Mouse (Mus musculus): Measurements from ENCODE around the gene Slc35b2. TPM values are rescaled to one million over a fixed set of nuclear protein-coding genes. Genes with fewer than 3 reads are reported as not detected.

Slc35b2 gene
- polyA plus RNA-seq, 1 experiment from 2014 or later, result 52.1 TPM

- Histone ChIP-seq H3K27me3 (peaks cover 73% of the 10 kb centered on the region), H3K27ac (replicated peaks) (no peak within 1 kb of the TSS)
- WGBS (ENCODE audit: insufficient replicate concordance), result under 1% methylated on average over 45 of the region's 45 CpGs
These were observed 8.1 kb upstream of the Slc35b2 start, which contains the start of gene Nfkbie for GRCm38 (mm10) chr17:45555452-45556106. Nfkbie (plus strand) TSS chr17:45555703.

GRCm38 (mm10) chr17:45556107-45556489 lies 7.6 kb upstream of the Slc35b2 start:
- peak overlapping the region; percentile 47 for H3K9ac ChIP-seq
- H3K4me2 ChIP-seq, result peak overlapping the region; percentile 91
- peaks cover 68% of the 10 kb centered on the region for H3K27me3 ChIP-seq
- H3K36me3 ChIP-seq (replicated peaks), result no peaks in the 10 kb centered on the region
- H3K4me3 ChIP-seq (replicated peaks), result peak overlapping the region; percentile 62
- no peak overlapping the region for H3K27ac ChIP-seq (replicated peaks)
- H3K9me3 ChIP-seq (replicated peaks), result no peaks in the 10 kb centered on the region
- H3K4me1 ChIP-seq (replicated peaks), result peaks cover 37% of the 10 kb centered on the region
- WGBS (ENCODE audit: insufficient replicate concordance), result 2% methylated on average over 14 of the region's 14 CpGs
- ATAC-seq (ENCODE audit: insufficient read depth), result no peak

More at GRCm38 (mm10) chr17:45555452-45556106, 8.1 kb upstream of the Slc35b2 start, which contains the start of gene Nfkbie:
- peak within 1 kb of the TSS; percentile 91 for H3K4me2 ChIP-seq
- H3K9me3 ChIP-seq (replicated peaks), result no peaks in the 10 kb centered on the region
- H3K9ac ChIP-seq, result peak within 1 kb of the TSS; percentile 47
- no peaks in the 10 kb centered on the region for H3K36me3 ChIP-seq (replicated peaks)
- H3K4me1 ChIP-seq (replicated peaks), result peaks cover 37% of the 10 kb centered on the region
- peak; percentile 64 for ATAC-seq (ENCODE audit: insufficient read depth)
- H3K4me3 ChIP-seq (replicated peaks), result peak within 1 kb of the TSS; percentile 62

DNA sequence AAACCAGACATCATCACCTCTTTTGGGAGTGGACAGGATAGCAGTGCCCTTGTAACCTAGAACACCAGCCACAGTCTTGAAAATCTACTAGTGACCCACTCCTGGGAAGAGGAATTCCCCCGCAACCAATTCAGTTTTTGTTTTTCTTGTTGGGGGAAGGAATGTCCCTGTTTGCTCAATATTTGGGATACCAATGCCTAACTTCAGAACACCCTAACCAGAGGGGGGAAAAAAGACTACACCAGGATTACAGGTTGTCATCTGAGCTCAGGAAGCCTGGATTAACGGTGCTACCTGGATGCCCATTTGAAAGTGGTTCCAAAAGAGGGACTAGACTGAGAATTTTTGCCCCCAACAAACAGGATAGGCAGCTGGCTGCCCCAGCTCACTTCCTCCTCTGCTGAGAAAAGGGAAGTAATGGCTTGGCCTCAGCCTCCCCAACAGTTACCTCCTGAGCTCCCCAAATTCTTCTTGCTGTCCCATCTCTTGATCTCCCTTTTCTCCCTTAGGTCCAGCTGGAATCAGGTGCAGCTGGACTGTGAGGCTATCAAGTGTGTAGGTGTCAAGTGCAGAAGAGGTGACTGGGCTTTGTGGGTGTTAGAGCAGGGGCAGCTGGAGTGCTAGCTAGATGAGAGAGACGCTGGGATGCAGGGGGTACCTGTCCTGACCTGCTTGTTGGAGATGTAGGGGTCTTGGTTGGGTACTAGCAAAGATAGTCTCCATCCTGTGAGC lies 7.0 kb upstream of the Slc35b2 start:
- no peak overlapping the region for H3K9ac ChIP-seq
- no peaks in the 10 kb centered on the region for H3K9me3 ChIP-seq (replicated peaks)
- H3K27me3 ChIP-seq, result peaks cover 62% of the 10 kb centered on the region
- peaks cover 37% of the 10 kb centered on the region for H3K4me1 ChIP-seq (replicated peaks)
- WGBS (ENCODE audit: insufficient replicate concordance), result 28% methylated on average over 3 of the region's 3 CpGs
- peak overlapping the region; percentile 91 for H3K4me2 ChIP-seq
- ATAC-seq (ENCODE audit: insufficient read depth), result no peak
- H3K36me3 ChIP-seq (replicated peaks), result no peaks in the 10 kb centered on the region
- 0 out of 2 replicates have a peak overlapping the region, but pooled peaks have one; percentile 9 for H3K27ac ChIP-seq (replicated peaks)
- H3K4me3 ChIP-seq (replicated peaks), result peak overlapping the region; percentile 62

GRCm38 (mm10) chr17:45557246-45557824 lies 6.3 kb upstream of the Slc35b2 start:
- H3K9ac ChIP-seq, result no peak overlapping the region
- peaks cover 56% of the 10 kb centered on the region for H3K27me3 ChIP-seq
- ATAC-seq (ENCODE audit: insufficient read depth), result no peak
- H3K4me1 ChIP-seq (replicated peaks), result peaks cover 34% of the 10 kb centered on the region
- H3K36me3 ChIP-seq (replicated peaks), result no peaks in the 10 kb centered on the region
- H3K27ac ChIP-seq (replicated peaks), result 0 out of 2 replicates have a peak overlapping the region, but pooled peaks have one; percentile 9
- H3K4me3 ChIP-seq (replicated peaks), result peak overlapping the region; percentile 62
- H3K9me3 ChIP-seq (replicated peaks), result no peaks in the 10 kb centered on the region
- 43% methylated on average over 7 of the region's 7 CpGs for WGBS (ENCODE audit: insufficient replicate concordance)
- peak overlapping the region; percentile 91 for H3K4me2 ChIP-seq

GRCm38 (mm10) chr17:45557998-45558862 lies 5.4 kb upstream of the Slc35b2 start:
- ATAC-seq (ENCODE audit: insufficient read depth), result no peak
- H3K9ac ChIP-seq, result no peak overlapping the region
- H3K27ac ChIP-seq (replicated peaks), result no peak overlapping the region
- H3K9me3 ChIP-seq (replicated peaks), result no peaks in the 10 kb centered on the region
- peak overlapping the region; percentile 91; the same call in 1 of the 2 replicates for H3K4me2 ChIP-seq
- H3K27me3 ChIP-seq, result peaks cover 49% of the 10 kb centered on the region
- H3K36me3 ChIP-seq (replicated peaks), result no peaks in the 10 kb centered on the region
- peaks cover 34% of the 10 kb centered on the region for H3K4me1 ChIP-seq (replicated peaks)
- WGBS (ENCODE audit: insufficient replicate concordance), result 49% methylated on average over 16 of the region's 16 CpGs
- no peak overlapping the region for H3K4me3 ChIP-seq (replicated peaks)

DNA sequence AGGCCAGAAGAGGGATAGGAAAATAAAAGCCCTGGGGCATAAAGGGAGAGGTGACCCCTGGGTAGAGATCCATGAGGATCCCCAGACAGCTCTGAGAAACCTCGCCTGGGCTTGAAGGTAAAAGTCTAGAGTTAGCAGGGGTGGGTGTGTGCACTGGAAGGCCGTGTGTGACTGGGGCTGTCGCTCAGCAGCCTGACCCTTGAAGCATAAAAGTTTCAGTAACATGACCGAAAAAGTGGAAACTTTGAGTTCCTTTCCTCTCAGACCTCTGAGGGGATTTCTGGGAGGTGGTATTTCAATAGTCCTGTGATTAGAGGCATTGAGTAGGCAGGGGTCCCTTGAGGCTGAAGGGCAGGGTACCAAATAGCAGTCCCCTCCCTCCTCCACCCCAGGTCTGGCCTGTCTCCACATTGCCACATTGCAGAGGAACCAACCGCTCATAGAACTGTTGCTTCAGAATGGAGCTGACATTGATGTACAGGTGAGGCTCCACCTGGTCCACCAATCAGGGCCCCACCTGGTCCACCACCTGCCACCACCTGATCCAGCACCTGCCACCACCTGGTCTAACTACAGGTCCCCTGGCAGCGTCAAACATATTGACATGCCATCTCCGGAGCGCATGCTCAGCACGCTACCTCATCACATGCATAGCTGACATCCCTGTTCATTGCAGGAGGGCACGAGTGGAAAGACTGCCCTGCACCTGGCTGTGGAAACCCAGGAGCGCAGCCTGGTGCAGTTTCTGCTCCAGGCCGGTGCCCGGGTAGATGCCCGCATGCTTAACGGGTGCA lies 3.7 kb upstream of the Slc35b2 start:
- peaks cover 47% of the 10 kb centered on the region for H3K4me1 ChIP-seq (replicated peaks)
- 77% methylated on average over 15 of the region's 15 CpGs for whole genome bisulfite sequencing (ENCODE audit: insufficient replicate concordance)

GRCm38 (mm10) chr17:45563216-45563615 lies 458 bp upstream of the Slc35b2 start:
- H3K4me2 ChIP-seq, result peak overlapping the region; percentile 98
- H3K9ac ChIP-seq, result no peak overlapping the region
- H3K36me3 ChIP-seq (replicated peaks), result peaks cover 23% of the 10 kb centered on the region
- peaks cover 48% of the 10 kb centered on the region for H3K4me1 ChIP-seq (replicated peaks)
- no peaks in the 10 kb centered on the region for H3K9me3 ChIP-seq (replicated peaks)
- ATAC-seq (ENCODE audit: insufficient read depth), result no peak
- H3K27me3 ChIP-seq, result peaks cover 6% of the 10 kb centered on the region
- no peak overlapping the region for H3K27ac ChIP-seq (replicated peaks)
- WGBS (ENCODE audit: insufficient replicate concordance), result 67% methylated on average over 12 of the region's 12 CpGs
- no peak overlapping the region for H3K4me3 ChIP-seq (replicated peaks)

More for the DNA sequence above, 3.7 kb upstream of the Slc35b2 start:
- Histone ChIP-seq H3K9me3 (replicated peaks) (no peaks in the 10 kb centered on the region), H3K4me3 (replicated peaks) (no peak overlapping the region), H3K4me2 (no peak overlapping the region), H3K36me3 (replicated peaks) (no peaks in the 10 kb centered on the region), H3K27ac (replicated peaks) (no peak overlapping the region), H3K27me3 (peaks cover 38% of the 10 kb centered on the region), H3K9ac (no peak overlapping the region)
- no peak for ATAC-seq (ENCODE audit: insufficient read depth)

- Histone ChIP-seq H3K4me3 (replicated peaks) (peak overlapping the region; percentile 84), H3K27ac (replicated peaks) (peak overlapping the region; percentile 79), H3K9ac (peak overlapping the region; percentile 86), H3K4me2 (peak overlapping the region; percentile 98), H3K4me1 (replicated peaks) (peaks cover 49% of the 10 kb centered on the region), H3K36me3 (replicated peaks) (peaks cover 37% of the 10 kb centered on the region), H3K27me3 (no peaks in the 10 kb centered on the region), H3K9me3 (replicated peaks) (no peaks in the 10 kb centered on the region)
- ATAC-seq (ENCODE audit: insufficient read depth), result no peak
- 18% methylated on average over 18 of the region's 18 CpGs for whole genome bisulfite sequencing (ENCODE audit: insufficient replicate concordance)
These were observed 934 bp downstream of the Slc35b2 start for GRCm38 (mm10) chr17:45564531-45565084.

GRCm38 (mm10) chr17:45565103-45565502 lies 1.4 kb downstream of the Slc35b2 start:
- Histone ChIP-seq H3K36me3 (replicated peaks) (peaks cover 42% of the 10 kb centered on the region), H3K9ac (peak overlapping the region; percentile 86; the same call in 1 of the 2 replicates), H3K4me2 (peak overlapping the region; percentile 98), H3K4me1 (replicated peaks) (peaks cover 54% of the 10 kb centered on the region), H3K4me3 (replicated peaks) (peak overlapping the region; percentile 84), H3K9me3 (replicated peaks) (no peaks in the 10 kb centered on the region), H3K27ac (replicated peaks) (no peak overlapping the region), H3K27me3 (no peaks in the 10 kb centered on the region)
- no peak for ATAC-seq (ENCODE audit: insufficient read depth)
- 92% methylated on average over 11 of the region's 11 CpGs for WGBS (ENCODE audit: insufficient replicate concordance)

- Histone ChIP-seq H3K36me3 (replicated peaks) (peaks cover 51% of the 10 kb centered on the region), H3K27ac (replicated peaks) (no peak overlapping the region), H3K27me3 (no peaks in the 10 kb centered on the region), H3K4me3 (replicated peaks) (no peak overlapping the region), H3K9me3 (replicated peaks) (no peaks in the 10 kb centered on the region), H3K4me1 (replicated peaks) (peaks cover 56% of the 10 kb centered on the region), H3K9ac (no peak overlapping the region; the same call in 1 of the 2 replicates), H3K4me2 (no peak overlapping the region)
- 39% methylated on average over 1 of the region's 1 CpGs for WGBS (ENCODE audit: insufficient replicate concordance)
- ATAC-seq (ENCODE audit: insufficient read depth), result no peak
These were observed 2.3 kb downstream of the Slc35b2 start for GRCm38 (mm10) chr17:45566031-45566359.
